Mouse (Mus musculus): Measurements from ENCODE around the gene Aqp5. TPM values are rescaled to one million over a fixed set of nuclear protein-coding genes. Genes with fewer than 3 reads are reported as not detected.

Aqp5 gene
- not detected in 2 replicates for total RNA-seq (2017)

DNA sequence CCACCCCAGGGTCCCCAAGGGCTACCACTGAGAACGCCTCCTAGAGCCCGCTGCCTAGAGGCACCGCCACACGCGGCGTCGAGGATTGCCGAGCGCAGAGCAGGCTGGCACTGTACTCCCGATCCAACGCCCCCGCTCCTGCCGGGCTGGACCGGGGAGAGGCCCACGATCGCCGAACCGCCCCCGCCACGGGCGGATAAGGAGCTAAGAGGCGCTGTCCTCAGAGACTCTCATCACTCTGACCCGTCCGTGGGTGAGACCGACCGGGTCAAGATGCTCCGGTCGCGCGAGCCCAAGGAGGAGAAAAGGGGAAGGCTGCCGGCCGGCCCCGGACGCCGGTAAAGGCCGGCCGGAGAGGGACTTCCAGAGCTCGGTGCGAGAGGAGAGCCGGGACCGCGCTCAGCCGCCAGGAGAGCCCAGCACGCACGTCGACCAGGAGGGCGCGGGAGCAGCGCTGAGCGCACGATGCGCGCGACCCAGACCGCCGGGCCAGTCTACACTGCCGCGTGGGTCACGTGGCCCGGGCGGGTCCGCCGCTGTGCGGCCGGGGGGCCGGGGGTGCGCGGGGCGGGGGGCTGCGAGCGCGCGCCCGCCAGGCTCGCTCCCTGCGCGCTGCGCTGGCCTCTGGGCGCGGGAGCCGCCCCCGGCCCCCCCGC is at the start of gene Aqp5:
TSS of gene Aqp5 (plus strand) at position 354 of the 656 bp plus-strand sequence.
- ATAC-seq (replicated peaks in 1 of 2; ENCODE audit: insufficient read depth in 1 of 2, low FRiP score in 2 of 2, low TSS enrichment in 1 of 2, low read depth in 1 of 2, poor library complexity in 2 of 2, severe bottlenecking in 2 of 2): no peak

DNA sequence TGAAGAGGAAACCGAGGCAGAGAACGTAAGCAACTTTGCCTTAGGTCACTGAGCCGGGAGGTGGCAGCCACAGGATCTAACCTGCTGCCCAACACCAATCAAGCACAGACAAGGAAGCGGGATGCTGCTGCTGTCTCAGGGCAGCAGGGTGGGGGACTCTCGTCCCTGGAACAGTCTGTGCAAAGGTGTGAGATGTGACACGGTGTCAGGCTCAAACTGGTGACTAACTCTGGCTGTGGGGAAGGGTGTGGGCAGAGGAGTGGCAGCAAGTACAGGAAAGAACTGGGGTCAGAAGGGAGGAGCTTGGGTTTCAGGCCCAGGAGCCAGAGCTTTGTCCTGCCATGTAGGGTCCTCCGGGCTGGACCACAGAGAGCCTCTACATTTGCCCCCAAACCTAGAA is 46.5 kb upstream of the Aqp5 start:
- ATAC-seq (replicated peaks in 1 of 2; ENCODE audit: insufficient read depth in 1 of 2, low FRiP score in 2 of 2, low TSS enrichment in 1 of 2, low read depth in 1 of 2, poor library complexity in 2 of 2, severe bottlenecking in 2 of 2): no peak

DNA sequence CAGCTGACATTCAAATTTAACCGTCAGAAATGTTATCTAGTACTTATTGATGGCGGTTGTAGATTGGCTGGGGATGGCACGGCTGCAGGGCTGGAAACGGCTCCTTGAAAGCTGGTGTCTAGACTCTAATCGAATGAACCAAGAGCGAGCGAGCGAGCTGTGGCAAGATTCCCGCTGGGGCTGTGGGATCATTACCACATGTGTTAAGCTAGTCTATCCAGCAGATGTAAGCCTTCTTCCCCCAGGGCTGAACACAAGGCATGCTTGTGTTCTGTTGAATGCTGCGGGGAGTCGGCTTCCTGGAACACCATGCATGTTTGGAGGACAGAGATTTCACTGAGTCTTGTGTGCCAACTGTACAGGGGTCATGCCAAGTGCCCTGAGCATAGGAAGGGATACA is 44.0 kb upstream of the Aqp5 start:
- ATAC-seq (replicated peaks in 1 of 2; ENCODE audit: insufficient read depth in 1 of 2, low FRiP score in 2 of 2, low TSS enrichment in 1 of 2, low read depth in 1 of 2, poor library complexity in 2 of 2, severe bottlenecking in 2 of 2): no peak

DNA sequence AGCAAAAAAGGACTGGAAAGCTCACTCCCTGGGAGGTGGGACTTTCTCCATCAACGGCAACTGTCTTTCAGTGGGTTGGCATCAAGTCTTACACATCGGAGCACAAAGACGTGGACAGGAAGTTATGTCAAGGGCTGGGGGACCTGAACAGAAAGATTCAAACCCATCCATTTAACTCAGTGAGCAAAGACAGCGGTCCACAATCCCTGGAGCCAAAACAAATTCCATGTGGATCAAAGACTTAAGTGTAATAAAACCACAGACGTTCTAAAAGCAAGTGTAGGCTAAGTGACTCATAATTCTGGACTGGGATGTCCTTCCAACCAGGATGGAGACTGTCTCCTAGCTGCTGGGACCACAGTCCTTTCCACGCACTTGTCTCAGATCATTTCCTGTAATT is 42.9 kb upstream of the Aqp5 start:
- ATAC-seq (replicated peaks in 1 of 2; ENCODE audit: insufficient read depth in 1 of 2, low FRiP score in 2 of 2, low TSS enrichment in 1 of 2, low read depth in 1 of 2, poor library complexity in 2 of 2, severe bottlenecking in 2 of 2): no peak

DNA sequence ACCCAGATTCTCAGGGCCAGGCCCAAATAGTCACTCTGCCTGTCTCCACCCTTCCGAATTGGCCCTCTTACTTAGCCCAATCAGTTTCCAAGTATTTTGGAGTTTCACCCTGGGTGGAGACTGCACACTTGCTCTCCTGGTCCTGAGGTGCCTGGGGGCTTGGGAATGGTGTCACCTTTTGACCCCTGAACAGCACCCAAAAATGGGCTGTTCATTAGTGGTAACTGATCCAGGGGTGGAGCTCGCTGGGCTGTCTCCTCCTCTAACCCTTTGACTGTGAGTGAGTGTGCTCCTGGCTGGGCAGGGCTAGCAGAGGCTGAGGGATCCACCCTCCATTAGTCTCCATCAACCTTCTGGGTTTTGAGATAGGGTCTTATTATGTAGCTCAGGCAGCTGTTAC is 40.7 kb upstream of the Aqp5 start:
- no peak for ATAC-seq (replicated peaks in 1 of 2; ENCODE audit: insufficient read depth in 1 of 2, low FRiP score in 2 of 2, low TSS enrichment in 1 of 2, low read depth in 1 of 2, poor library complexity in 2 of 2, severe bottlenecking in 2 of 2)

DNA sequence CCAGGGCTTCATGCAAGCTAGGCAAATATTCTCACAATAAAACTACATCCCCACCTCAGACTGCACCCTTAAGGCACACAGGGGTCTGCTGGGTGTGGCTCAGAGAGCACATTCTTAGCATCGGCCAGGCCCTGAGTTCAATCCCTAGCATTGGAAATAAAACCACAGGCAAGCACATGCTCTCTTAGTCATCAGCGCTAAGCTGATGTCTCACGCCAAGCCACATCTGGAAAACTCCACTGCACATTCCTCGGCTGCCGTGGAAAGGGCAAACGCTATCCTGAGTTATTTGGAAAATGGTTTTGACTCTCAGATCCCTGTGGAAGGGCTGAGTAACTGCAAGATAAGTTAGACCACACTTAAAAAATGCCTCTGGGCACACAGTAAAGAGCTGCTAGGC is 36.8 kb upstream of the Aqp5 start:
- no peak for ATAC-seq (replicated peaks in 1 of 2; ENCODE audit: insufficient read depth in 1 of 2, low FRiP score in 2 of 2, low TSS enrichment in 1 of 2, low read depth in 1 of 2, poor library complexity in 2 of 2, severe bottlenecking in 2 of 2)

DNA sequence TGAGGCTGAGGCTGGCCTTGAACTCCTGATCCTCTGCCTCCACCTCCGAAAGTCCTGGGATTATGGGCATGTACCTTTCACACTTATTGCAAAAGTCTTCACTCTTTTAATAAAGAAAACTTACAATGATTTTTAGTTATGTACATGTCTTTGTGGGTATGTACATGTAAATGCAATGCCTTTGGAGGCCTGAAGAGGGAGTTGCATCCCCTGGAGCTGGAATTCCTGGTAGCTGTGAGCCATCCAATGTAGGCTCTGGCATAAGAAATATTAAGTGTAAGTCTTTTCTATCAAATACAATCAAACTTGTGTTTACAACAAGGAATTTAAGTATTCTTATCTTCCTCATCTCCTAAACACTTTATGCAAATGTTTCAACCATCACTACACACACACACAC is 31.6 kb upstream of the Aqp5 start:
- ATAC-seq (replicated peaks in 1 of 2; ENCODE audit: insufficient read depth in 1 of 2, low FRiP score in 2 of 2, low TSS enrichment in 1 of 2, low read depth in 1 of 2, poor library complexity in 2 of 2, severe bottlenecking in 2 of 2): no peak

DNA sequence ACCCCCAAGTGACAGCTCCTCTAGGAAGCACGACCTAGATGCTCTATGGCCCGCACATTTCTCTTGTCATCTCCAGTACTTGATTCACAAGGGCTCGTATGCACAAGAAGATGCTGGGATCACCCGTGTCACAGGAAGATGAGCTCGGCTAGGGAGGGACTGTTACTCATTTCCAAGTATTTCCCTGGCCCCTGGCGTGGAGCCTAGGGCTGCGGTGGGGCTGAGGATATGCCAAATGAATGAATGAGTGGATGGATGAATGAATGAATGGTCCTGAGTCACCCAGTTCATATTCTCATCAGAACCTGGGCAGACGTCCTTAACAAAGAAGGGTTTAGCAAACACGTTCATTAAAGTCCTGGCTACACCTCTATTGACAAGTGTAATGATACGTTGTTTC is 30.3 kb upstream of the Aqp5 start:
- no peak for ATAC-seq (replicated peaks in 1 of 2; ENCODE audit: insufficient read depth in 1 of 2, low FRiP score in 2 of 2, low TSS enrichment in 1 of 2, low read depth in 1 of 2, poor library complexity in 2 of 2, severe bottlenecking in 2 of 2)

DNA sequence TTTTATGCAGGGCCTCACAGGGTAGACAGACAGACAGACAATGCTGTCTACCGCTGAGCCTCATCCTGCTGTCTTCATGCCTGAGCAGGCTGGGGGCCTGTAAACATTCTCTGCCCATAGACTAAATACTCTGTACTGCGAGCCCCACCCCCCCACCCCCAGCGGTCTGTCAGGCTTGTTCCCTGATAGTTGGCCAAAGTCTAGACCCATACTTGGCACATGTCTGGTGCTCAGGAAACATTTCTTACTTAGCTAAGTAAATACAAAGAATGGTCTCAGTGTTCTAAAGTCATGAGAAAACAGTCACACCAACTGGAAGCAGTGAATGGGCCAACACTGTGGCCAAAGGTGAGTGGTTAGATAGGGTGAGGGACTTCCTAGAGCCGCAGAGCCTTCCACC is 23.2 kb upstream of the Aqp5 start:
- ATAC-seq (replicated peaks in 1 of 2; ENCODE audit: insufficient read depth in 1 of 2, low FRiP score in 2 of 2, low TSS enrichment in 1 of 2, low read depth in 1 of 2, poor library complexity in 2 of 2, severe bottlenecking in 2 of 2): no peak

DNA sequence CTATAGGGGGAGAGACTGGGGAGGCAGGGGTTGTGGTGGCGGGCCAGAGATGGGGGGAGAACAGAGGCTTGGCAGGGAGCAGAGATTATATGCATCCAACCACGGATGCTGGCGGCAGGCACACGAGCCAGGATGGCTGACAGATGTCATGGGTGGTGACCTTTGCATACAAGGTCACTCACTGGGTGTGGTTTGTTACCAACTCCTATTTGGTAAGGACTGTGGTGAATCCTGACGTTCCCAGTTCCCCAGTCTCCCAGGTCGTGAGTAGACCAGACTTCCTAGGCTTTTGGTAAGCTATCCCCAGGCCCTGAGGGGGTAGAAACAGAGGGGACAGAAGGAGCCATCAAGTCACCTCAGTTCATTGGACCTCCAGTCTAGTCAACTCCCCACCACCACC is 21.9 kb upstream of the Aqp5 start:
- ATAC-seq (replicated peaks in 1 of 2; ENCODE audit: insufficient read depth in 1 of 2, low FRiP score in 2 of 2, low TSS enrichment in 1 of 2, low read depth in 1 of 2, poor library complexity in 2 of 2, severe bottlenecking in 2 of 2): no peak

DNA sequence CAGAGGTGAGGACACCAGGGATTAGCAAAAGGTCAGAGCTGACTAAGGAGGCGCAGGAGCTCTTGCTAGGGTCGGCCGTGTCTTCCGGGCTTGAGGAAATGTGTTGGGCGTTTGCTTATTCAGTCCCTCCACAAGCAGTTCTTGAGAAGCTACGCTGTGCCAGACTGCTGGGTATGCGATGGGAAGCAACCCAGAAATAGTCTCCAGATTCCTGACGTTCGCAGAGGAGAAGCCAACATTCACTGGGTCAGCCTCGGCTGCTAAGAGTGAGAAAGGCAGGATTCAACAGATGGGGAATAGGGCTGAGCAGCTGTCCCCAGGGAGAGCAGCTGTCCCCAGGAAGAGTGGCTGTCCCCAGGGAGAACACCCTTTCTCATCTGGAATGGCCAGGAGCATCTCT is 21.5 kb upstream of the Aqp5 start:
- ATAC-seq (replicated peaks in 1 of 2; ENCODE audit: insufficient read depth in 1 of 2, low FRiP score in 2 of 2, low TSS enrichment in 1 of 2, low read depth in 1 of 2, poor library complexity in 2 of 2, severe bottlenecking in 2 of 2): no peak

DNA sequence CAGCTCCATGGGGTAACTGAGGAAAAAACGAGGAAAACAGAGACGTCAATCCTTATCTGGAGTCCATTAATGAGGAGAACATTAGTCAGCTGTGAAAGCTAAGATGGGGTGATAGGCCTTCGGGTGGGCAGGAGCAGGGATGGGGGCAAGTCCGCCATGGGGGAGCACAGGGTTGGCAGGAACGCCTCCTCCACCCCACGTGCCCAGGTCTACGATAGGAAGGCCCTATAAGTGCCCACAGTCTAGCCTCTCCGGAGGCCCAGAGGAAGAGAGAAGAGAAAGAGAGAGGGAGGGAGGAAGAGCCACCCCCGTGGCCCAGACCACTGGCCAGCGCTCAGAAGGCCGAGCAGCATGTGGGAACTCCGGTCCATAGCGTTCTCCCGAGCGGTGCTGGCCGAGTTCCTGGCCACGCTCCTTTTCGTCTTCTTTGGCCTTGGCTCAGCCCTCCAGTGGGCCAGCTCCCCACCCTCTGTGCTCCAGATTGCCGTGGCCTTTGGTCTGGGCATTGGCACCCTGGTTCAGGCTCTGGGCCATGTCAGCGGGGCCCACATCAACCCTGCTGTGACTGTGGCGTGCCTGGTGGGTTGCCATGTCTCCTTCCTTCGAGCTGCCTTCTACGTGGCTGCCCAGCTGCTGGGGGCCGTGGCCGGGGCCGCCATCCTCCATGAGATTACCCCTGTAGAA is 11.6 kb upstream of the Aqp5 start, which contains the start of gene Aqp2:
TSS of gene Aqp2 (plus strand) at position 254 of the 684 bp plus-strand sequence.
- ATAC-seq (replicated peaks in 1 of 2; ENCODE audit: insufficient read depth in 1 of 2, low FRiP score in 2 of 2, low TSS enrichment in 1 of 2, low read depth in 1 of 2, poor library complexity in 2 of 2, severe bottlenecking in 2 of 2): no peak

DNA sequence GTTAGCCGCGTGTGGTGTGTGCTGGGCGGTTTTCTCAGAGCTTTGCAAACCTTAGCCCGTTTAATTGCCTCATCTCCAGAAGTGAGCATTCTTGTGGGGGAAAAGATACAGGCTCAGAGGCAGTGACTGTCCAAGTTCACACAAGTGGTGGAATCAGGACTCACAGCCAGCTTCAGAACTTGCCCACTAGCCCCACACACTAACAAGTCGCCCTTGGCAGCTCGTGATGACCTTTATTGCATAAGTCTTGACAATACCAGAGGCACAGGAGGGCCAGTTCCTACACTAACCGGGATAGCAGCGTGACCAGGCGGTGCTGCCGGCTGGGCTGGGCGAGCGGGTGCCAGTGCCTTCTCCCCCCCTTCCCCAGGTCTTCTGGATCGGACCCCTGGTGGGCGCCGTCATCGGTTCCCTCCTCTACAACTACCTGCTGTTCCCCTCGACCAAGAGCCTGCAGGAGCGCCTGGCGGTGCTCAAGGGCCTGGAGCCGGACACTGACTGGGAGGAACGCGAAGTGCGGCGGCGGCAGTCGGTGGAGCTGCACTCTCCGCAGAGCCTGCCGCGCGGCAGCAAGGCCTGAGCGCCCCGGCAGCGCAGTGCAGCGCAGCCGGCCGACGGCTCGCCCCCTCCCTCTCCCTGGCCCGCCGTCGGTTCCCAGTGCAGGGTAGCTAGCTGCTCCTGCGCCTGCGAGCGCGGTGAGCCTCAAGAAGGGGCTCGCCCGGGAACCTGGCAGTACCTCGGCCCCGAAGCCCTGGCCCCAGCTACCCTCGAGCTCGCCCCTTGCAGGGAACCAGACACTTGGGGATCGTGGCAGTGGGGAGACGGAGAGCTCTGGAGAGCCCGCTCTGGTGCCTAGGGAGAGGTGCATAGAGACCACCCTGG is 6.9 kb upstream of the Aqp5 start:
- peak in 1 of 2 experiments; percentile 31; a peak in 3 of 4 replicates for ATAC-seq (replicated peaks in 1 of 2; ENCODE audit: insufficient read depth in 1 of 2, low FRiP score in 2 of 2, low TSS enrichment in 1 of 2, low read depth in 1 of 2, poor library complexity in 2 of 2, severe bottlenecking in 2 of 2)

DNA sequence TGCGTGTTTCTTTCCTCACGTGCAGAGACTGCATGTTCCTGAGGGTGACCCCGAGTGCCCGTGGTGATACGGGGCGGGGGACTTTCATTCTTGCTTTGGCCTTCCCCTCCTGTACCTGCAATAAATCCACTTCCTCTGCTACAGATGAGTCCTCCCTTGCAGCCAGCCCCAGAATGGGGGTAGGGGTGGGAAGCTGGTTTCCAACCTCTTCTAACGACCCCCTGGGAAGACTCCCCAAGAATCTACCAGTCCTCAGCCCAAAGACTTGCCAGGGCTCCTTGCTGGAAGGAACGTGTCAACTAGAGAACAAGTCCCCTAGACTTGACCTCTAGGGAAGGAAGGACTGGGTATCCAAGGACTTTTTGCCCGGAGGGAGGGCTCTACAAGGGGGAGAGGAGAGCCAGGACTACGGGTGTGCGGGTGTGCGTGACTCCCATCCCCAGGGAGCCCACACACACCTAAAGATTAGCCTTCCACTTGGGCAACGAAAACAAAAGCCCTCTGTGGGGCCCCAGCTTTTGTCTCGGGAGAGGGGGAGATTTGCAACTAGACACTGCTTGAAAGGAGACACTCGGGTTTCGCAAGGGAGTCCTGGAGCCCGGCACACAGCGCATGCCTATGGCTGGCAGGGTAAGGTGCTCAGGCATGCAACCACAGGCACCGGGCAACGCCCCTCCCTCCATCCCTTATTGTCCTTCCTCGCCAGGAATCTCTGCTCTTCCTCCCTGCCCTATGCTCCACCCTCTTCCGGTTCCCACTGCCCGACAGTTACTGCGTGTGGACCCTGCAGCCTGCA is 6.0 kb upstream of the Aqp5 start:
- ATAC-seq (replicated peaks in 1 of 2; ENCODE audit: insufficient read depth in 1 of 2, low FRiP score in 2 of 2, low TSS enrichment in 1 of 2, low read depth in 1 of 2, poor library complexity in 2 of 2, severe bottlenecking in 2 of 2): 0 out of 4 replicates have a peak, but pooled peaks of 1 of the 2 experiments have one; percentile 21

DNA sequence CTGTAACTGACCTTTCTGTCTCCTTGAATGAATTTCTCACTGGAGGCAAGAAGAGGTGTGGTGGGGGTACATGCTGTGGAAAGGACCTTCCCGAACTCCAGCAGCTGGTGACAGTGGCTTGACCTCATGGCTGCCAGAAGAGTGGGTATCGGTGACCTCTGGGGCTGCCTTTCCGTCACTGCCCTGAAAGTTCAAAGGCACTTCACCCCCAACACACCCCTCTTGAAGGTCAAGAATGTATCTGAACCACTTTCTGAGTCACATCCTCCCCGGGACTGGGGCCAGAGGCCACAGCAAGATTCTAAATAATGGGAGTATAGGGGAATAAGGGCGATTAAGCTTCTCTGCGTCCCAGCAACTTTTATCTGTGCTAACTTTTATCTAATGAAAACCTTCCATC is 4.8 kb upstream of the Aqp5 start:
- no peak for ATAC-seq (replicated peaks in 1 of 2; ENCODE audit: insufficient read depth in 1 of 2, low FRiP score in 2 of 2, low TSS enrichment in 1 of 2, low read depth in 1 of 2, poor library complexity in 2 of 2, severe bottlenecking in 2 of 2)

DNA sequence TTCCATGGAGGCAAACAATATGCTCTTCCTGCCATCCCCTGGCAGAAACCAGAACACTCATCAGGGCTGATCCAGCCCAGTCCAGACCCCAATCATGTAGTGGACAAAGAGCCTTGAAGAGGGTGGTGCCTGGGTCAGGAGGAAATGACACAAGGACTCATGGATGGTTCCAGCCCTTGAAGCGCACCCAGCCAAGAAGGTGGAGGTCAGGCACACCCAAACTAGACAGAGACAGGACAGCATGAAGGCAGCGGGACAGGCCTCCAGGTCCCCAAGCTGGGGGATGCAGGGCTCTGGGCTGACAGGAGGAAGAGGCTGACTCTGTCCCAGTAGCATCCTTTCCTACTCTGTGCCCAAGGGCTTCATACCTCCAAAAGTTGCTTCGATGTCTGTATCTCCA is 4.1 kb upstream of the Aqp5 start:
- ATAC-seq (replicated peaks in 1 of 2; ENCODE audit: insufficient read depth in 1 of 2, low FRiP score in 2 of 2, low TSS enrichment in 1 of 2, low read depth in 1 of 2, poor library complexity in 2 of 2, severe bottlenecking in 2 of 2): no peak

DNA sequence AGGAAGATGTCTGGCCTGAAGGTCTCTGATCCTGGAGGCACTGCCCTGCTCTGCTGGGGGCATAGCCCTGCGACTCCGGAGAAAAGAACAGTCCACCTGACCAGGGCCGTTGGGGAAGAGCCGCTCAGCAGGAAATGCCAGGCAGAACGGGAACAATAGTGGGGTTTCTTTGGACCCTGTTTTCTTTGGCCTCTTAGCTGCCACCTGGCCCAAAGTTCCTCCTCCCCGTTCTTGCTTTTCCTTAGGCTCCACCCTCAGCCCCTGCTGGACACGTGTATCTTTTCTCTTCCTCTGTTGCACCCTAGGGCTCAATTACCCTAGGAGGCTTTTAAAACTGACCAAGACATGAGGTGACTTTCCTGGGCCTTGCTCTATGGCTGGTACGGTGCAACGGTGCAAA is 1.3 kb upstream of the Aqp5 start:
- no peak for ATAC-seq (replicated peaks in 1 of 2; ENCODE audit: insufficient read depth in 1 of 2, low FRiP score in 2 of 2, low TSS enrichment in 1 of 2, low read depth in 1 of 2, poor library complexity in 2 of 2, severe bottlenecking in 2 of 2)
